Mouse (Mus musculus): ENCODE results near the gene 1700007K13Rik. TPM values are rescaled to one million over a fixed set of nuclear protein-coding genes. Genes with fewer than 3 reads are reported as not detected.
A peak's percentile ranks its signal among the peaks of the same experiment; 100 is the strongest.

The 1700007K13Rik gene
- total RNA-seq, 2 experiments from 2014 or later = not detected

- peak; percentile 84 to 92 for DNase-seq
- intact Hi-C loops (cut with DNase I) = loop anchor here (1.0 to 5.0 kb wide), 6 partner anchors 45 to 648 kb away; no protein-coding TSS in a partner anchor
Observed at GRCm38 (mm10) chr2:28419898-28420297, 46.2 kb downstream of the 1700007K13Rik start.

- DNase-seq = peak; percentile 87 to 92
Observed at GRCm38 (mm10) chr2:28418034-28418433, 48.1 kb downstream of the 1700007K13Rik start.

DNA sequence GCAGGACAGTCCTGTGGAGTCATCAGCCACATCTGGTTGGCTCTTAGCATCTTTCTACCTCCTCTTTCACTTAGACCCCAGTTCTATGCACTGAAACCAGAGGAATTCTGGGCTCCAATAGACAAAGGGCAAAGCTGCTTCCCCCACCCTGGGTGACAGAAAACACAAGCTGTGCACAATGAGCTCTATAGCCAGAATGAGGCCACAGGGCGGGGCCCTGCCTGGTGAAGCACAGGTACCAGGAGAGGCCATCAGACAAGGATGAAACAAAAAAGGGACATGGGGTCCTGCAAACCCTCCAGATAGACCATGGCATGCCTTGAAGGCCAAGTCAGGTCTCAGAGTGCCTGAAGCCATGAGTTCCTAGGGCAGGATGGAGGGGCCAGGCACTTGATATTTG, 49.6 kb downstream of the 1700007K13Rik start:
- intact Hi-C loops (cut with DNase I) = loop anchor here (5.0 kb wide), 1 partner anchor 114 kb away; no protein-coding TSS in a partner anchor
- no peak for DNase-seq

More at GRCm38 (mm10) chr2:28418034-28418433, 48.1 kb downstream of the 1700007K13Rik start:
- intact Hi-C loops (cut with DNase I) = loop anchor here (2.0 to 5.0 kb wide), 3 partner anchors 43 to 491 kb away; no protein-coding TSS in a partner anchor

GRCm38 (mm10) chr2:28415387-28416024, 50.6 kb downstream of the 1700007K13Rik start:
- DNase-seq = peak; percentile 45 to 47
- intact Hi-C loops (cut with DNase I) = loop anchor here (5.0 kb wide), 1 partner anchor 113 kb away; no protein-coding TSS in a partner anchor

GRCm38 (mm10) chr2:28414757-28415137, 51.4 kb downstream of the 1700007K13Rik start:
- DNase-seq = no peak
- intact Hi-C loops (cut with DNase I) = loop anchor here (5.0 kb wide), 1 partner anchor 112 kb away; no protein-coding TSS in a partner anchor

DNA sequence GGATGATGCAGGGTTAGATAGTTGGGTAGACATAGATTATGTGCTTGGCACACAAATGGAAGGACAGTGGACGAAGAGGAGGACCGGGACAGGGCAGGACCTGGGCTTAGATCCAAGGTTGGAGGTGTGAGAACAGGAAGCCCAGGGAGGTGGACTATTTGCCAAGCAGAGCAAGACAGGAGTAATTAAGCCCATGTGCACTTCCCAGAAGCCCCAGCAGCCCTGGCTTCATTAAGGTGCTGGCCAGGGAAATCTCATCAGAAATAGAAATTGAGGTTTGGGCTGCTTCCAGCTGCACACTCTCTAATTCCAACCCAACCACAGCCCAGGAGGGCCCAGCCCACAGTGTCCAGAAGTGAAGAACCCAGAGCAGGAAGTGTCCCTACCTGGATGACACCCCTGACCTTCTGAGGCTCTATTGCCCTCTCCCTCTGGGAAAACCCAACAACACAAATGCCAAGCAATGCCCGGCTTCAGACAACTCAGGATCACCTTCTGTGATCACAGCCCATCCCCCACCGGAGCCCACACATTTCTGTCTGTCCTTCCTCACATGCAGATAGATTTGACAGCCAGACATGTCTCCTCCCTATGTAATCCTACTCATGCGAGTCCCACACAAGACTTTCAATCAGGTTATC, 51.9 kb downstream of the 1700007K13Rik start:
- DNase-seq = no peak
- intact Hi-C loops (cut with DNase I) = no loop called here

GRCm38 (mm10) chr2:28412936-28413335, 53.2 kb downstream of the 1700007K13Rik start:
- intact Hi-C loops (cut with DNase I) = no loop called here
- DNase-seq = no peak

Other genes starting within 250 kb of the 1700007K13Rik start
- 1 to 10 TPM; 3.2 to 3.6 TPM for gene Ppp1r26, start 19.5 kb downstream of the 1700007K13Rik start, total RNA-seq (2021)
- 10 to 100 TPM; 41.5 to 44.7 TPM for gene Mrps2, start 1.7 kb upstream of the 1700007K13Rik start, total RNA-seq (2021)
- gene Gbgt1, start 30.6 kb upstream of the 1700007K13Rik start, total RNA-seq (2021) = 1 to 10 TPM; 2.6 to 3.7 TPM
- 1 to 10 TPM; 1.2 to 1.4 TPM for gene Gm10134, start 39.8 kb upstream of the 1700007K13Rik start, total RNA-seq (2021)
- 10 to 100 TPM; 14.5 to 18.2 TPM for gene Ralgds, start 46.8 kb upstream of the 1700007K13Rik start, total RNA-seq (2021)
- not detected for gene Cel, start 97.1 kb upstream of the 1700007K13Rik start, total RNA-seq (2021)
- 10 to 100 TPM in 1 of 2 experiments, 1 to 10 TPM in 1; 9.8 to 10.9 TPM for gene Gtf3c5, start 117.4 kb upstream of the 1700007K13Rik start, total RNA-seq (2021)
- not detected for gene Gfi1b, start 155.7 kb upstream of the 1700007K13Rik start, total RNA-seq (2021)
- gene Tsc1, start 174.9 kb upstream of the 1700007K13Rik start, total RNA-seq (2021) = 10 to 100 TPM; 19.4 to 20.4 TPM
- under 1 TPM in 1 of 2 experiments, not detected in 1; 0.53 TPM for gene Spaca9, start 233.4 kb upstream of the 1700007K13Rik start, total RNA-seq (2021)
- under 1 TPM in 1 of 2 experiments, not detected in 1; 0.24 TPM for gene Ak8, start 233.8 kb upstream of the 1700007K13Rik start, total RNA-seq (2021)

All from heart, postnatal 14 days (tissue).